Mouse (Mus musculus) neural tube, embryonic 11.5 days (tissue): ENCODE measurements at regions not wholly inside any gene's neighbourhood (a gene's known extent, or its start where the extent isn't known, plus 50 kb on each side); places are given as distances from the start of the nearest gene placed in this dataset.
A peak's percentile ranks its signal among the peaks of the same experiment; 100 is the strongest.

ENCODE experiments used
- ATAC-seq: fragments of 200-750 bp; cut with Nextera tagmentation; 2 replicates; pipeline ENCODE4 v1.8.0; 2017; ENCODE audit warnings: moderate number of reproducible peaks, mild to moderate bottlenecking, moderate TSS enrichment, moderate library complexity; ENCODE audit not compliant: insufficient read depth, low FRiP score, low TSS enrichment
- DNase-seq: peaks from one replicate; pipeline ENCODE4 v3.0.0-alpha.2; 2015; ENCODE audit warnings: low spot score
- H3K27ac ChIP-seq: fragments of 300-500 bp; sonication (generic); 2 replicates; pipeline ENCODE4 v1.5.1; 2014; ENCODE audit warnings: low read depth, mild to moderate bottlenecking, low read length
- H3K27me3 ChIP-seq: fragments of 300-500 bp; sonication (generic); 2 replicates; pipeline ENCODE4 v1.6.1; 2014; ENCODE audit warnings: mild to moderate bottlenecking, low read length, mixed read lengths; ENCODE audit not compliant: control insufficient read depth, insufficient read depth
- H3K36me3 ChIP-seq: fragments of 300-500 bp; sonication (generic); 2 replicates; pipeline ENCODE4 v1.6.1; 2014; ENCODE audit warnings: mild to moderate bottlenecking, low read length, moderate library complexity, mixed read lengths; ENCODE audit not compliant: control insufficient read depth, insufficient read depth
- H3K4me1 ChIP-seq: fragments of 300-500 bp; sonication (generic); 2 replicates; pipeline ENCODE4 v1.6.1; 2014; ENCODE audit warnings: low read length, mixed read lengths; ENCODE audit not compliant: control insufficient read depth, insufficient read depth
- H3K4me2 ChIP-seq: fragments of 300-500 bp; sonication (generic); 2 replicates; pipeline ENCODE4 v1.6.1; 2014; ENCODE audit warnings: low read depth, mild to moderate bottlenecking, moderate library complexity
- H3K4me3 ChIP-seq: fragments of 300-500 bp; sonication (generic); 2 replicates; pipeline ENCODE4 v1.5.1; 2014; ENCODE audit warnings: low read depth, low read length
- H3K9ac ChIP-seq: fragments of 300-500 bp; sonication (generic); 2 replicates; pipeline ENCODE4 v1.6.1; 2014; ENCODE audit warnings: mild to moderate bottlenecking, low read length
- H3K9me3 ChIP-seq: fragments of 300-500 bp; sonication (generic); 2 replicates; pipeline ENCODE4 v1.6.1; 2016; ENCODE audit warnings: low read length; ENCODE audit not compliant: control insufficient read depth
- WGBS: fragments of 180-500 bp; shearing (Covaris S2); extraction: QIAGEN DNeasy Blood & Tissue Kit; methylation state at CpG from one replicate; pipeline ENCODE4 v1.1.7; 2014; 5-methylcytosine and 5-hydroxymethylcytosine counted together

GRCm38 (mm10) chr4:153727273-153727672 is 229.8 kb upstream of the A430005L14Rik start:
- Histone ChIP-seq H3K4me3 (no peak overlapping the region), H3K4me1 (peaks cover 3% of the 10 kb centered on the region; the same call in 1 of the 2 replicates), H3K27ac (no peak overlapping the region), H3K9me3 (no peaks in the 10 kb centered on the region), H3K36me3 (no peaks in the 10 kb centered on the region), H3K4me2 (no peak overlapping the region), H3K9ac (no peak overlapping the region), H3K27me3 (no peaks in the 10 kb centered on the region)
- 64% methylated on average over 10 of the region's 10 CpGs for WGBS
- ATAC-seq, result no peak
- no peak for DNase-seq

DNA sequence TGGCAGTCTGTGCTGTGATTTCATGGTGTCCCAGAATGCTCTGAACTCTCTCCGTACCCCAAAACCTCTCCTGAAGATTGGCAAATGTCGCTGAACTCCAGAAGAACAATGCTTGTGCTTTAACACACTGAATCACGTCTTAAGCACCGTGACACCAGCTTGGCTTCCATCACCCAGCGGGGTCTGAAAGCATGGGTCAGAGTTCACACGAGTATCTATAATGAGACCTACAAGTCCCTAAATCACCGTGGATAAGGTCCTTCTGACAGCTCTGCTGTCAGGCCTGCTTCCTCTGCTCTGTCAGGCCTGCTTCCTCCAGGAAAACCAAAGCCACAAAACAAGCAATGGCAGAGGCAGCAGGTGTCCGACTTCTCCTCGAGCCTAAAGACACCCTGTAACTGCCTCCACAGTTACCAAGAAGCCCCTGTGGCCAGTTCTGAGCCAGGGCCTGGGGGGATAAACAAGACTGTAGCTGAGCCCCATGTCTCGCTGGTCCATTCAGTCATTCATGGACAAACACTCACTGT is 229.1 kb upstream of the A430005L14Rik start:
- Histone ChIP-seq H3K36me3 (no peaks in the 10 kb centered on the region), H3K4me2 (no peak overlapping the region), H3K27me3 (no peaks in the 10 kb centered on the region), H3K27ac (no peak overlapping the region), H3K9me3 (no peaks in the 10 kb centered on the region), H3K9ac (no peak overlapping the region), H3K4me1 (peaks cover 3% of the 10 kb centered on the region; the same call in 1 of the 2 replicates), H3K4me3 (no peak overlapping the region)
- no peak for ATAC-seq
- 43% methylated on average over 10 of the region's 10 CpGs for WGBS
- no peak for DNase-seq

DNA sequence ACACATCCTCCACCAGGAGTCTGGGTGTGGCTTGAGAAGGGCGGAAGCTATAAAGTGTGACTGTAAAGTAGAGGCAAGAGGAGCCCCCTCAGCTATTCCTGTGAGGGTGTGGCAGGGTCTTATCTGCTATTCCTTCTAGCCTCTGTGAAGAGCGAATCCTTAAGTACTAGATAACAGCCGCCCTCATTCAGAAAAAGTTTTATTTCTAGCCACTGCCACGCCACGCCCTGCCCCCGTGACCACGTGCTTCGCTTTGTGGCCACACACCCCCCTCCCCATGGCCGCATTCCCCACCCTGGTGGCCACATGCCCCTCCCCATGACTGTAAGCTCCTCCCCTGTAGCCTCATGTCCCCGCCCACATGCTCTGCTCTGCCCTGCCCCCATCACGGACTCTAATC is 218.9 kb upstream of the A430005L14Rik start:
- no peak overlapping the region for H3K9ac ChIP-seq
- no peaks in the 10 kb centered on the region for H3K36me3 ChIP-seq
- WGBS, result 87% methylated on average over 11 of the region's 11 CpGs
- no peaks in the 10 kb centered on the region for H3K9me3 ChIP-seq
- no peaks in the 10 kb centered on the region for H3K27me3 ChIP-seq
- H3K4me2 ChIP-seq, result no peak overlapping the region
- no peak overlapping the region for H3K27ac ChIP-seq
- ATAC-seq, result no peak
- H3K4me1 ChIP-seq, result no peaks in the 10 kb centered on the region
- no peak for DNase-seq
- H3K4me3 ChIP-seq, result no peak overlapping the region

DNA sequence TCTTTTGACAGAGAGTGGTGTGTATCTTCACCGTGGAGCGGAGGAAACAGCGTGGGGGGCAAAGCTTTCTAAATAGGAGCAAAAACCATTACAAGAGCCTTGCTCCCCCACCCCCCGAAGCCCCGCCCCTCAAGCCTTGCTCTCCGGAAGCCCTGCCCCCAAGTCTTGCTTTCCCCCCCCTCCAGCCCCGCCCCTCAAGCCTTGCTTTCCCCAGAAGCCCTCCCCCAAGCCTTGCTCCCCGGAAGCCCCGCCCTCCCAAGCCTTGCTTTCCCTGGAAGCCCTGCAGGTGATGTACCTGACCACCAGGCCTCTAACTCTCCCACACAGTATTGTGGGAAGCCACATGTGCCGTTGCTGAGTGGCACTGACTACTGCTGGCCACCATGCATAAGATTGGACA is 214.8 kb upstream of the A430005L14Rik start:
- ATAC-seq (no peak), DNase-seq (no peak)
- Histone ChIP-seq H3K9me3 (no peaks in the 10 kb centered on the region), H3K36me3 (no peaks in the 10 kb centered on the region), H3K27ac (no peak overlapping the region), H3K27me3 (no peaks in the 10 kb centered on the region), H3K4me1 (no peaks in the 10 kb centered on the region), H3K4me2 (no peak overlapping the region), H3K9ac (no peak overlapping the region), H3K4me3 (no peak overlapping the region)
- 89% methylated on average over 10 of the region's 10 CpGs for WGBS

DNA sequence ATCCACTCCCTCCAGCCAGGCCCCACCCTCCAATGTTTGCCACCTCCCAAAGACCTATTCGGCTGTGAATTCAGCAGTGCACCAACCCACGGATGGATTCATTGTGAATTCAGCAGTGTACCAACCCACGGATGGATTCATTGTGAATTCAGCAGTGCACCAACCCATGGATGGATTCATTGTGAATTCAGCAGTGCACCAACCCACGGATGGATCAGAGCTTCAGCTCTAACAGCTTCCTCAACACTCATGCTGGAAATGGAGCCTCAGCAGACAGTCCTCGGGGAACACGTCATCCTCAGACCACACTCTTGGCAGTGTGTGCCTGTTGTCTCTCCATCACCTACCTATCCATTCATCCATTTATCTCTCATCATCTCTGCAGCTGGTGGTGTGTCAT is 204.2 kb upstream of the A430005L14Rik start:
- Histone ChIP-seq H3K27ac (no peak overlapping the region), H3K9me3 (no peaks in the 10 kb centered on the region), H3K9ac (no peak overlapping the region), H3K27me3 (no peaks in the 10 kb centered on the region), H3K4me3 (no peak overlapping the region), H3K4me1 (no peaks in the 10 kb centered on the region), H3K36me3 (no peaks in the 10 kb centered on the region), H3K4me2 (no peak overlapping the region)
- 86% methylated on average over 6 of the region's 6 CpGs for WGBS
- DNase-seq (no peak), ATAC-seq (no peak)

DNA sequence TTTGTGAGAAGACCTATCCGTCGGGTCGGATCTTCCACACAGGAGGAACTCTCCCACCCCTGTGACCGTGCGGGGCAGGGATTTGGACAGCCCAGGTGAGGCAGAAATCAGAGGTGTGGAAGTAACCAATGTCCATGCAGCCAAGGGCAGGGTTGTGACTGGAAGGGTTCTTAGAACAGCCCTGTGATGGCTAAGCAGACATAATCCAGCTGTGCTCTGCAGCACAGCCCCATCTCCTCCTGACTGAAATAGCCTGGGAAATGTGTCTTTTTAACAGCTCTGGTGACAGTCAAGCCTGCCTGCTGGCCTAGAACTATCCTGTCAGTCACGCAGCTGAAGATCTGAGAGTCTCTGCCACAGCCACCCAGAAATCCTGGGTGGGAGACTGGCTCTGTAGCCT is 198.7 kb upstream of the A430005L14Rik start:
- H3K4me1 ChIP-seq, result no peaks in the 10 kb centered on the region
- H3K9ac ChIP-seq, result no peak overlapping the region
- no peak overlapping the region for H3K4me2 ChIP-seq
- no peaks in the 10 kb centered on the region for H3K27me3 ChIP-seq
- no peaks in the 10 kb centered on the region for H3K9me3 ChIP-seq
- H3K27ac ChIP-seq, result no peak overlapping the region
- DNase-seq (no peak), ATAC-seq (no peak)
- WGBS, result 91% methylated on average over 6 of the region's 6 CpGs
- no peaks in the 10 kb centered on the region for H3K36me3 ChIP-seq
- no peak overlapping the region for H3K4me3 ChIP-seq

- Histone ChIP-seq H3K27ac (no peak overlapping the region), H3K4me3 (no peak overlapping the region), H3K4me1 (no peaks in the 10 kb centered on the region), H3K9ac (no peak overlapping the region), H3K4me2 (no peak overlapping the region), H3K36me3 (no peaks in the 10 kb centered on the region), H3K27me3 (no peaks in the 10 kb centered on the region), H3K9me3 (no peaks in the 10 kb centered on the region)
- ATAC-seq (no peak), DNase-seq (peak; percentile 12)
- 73% methylated on average over 8 of the region's 8 CpGs for WGBS
Observed at GRCm38 (mm10) chr4:153758781-153759180, 198.3 kb upstream of the A430005L14Rik start.

DNA sequence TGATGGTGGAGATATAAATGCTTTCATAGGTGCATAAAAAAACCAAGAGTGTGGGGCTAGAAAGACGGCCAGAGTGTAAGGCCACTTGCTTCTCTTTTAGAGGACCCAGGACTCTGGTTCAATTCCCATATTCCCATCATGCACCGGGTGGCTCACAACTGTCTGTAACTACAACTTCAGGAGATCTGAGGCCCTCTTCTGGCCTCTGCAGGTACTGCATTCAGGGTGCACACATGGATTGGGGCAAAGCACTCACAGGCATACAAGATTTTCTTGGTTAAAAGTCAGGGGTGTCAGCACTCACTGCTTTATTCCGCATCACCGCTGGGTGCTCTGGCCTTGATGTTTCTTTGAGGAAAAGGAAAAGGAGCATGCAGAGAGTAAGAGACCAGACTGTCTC is 196.1 kb upstream of the A430005L14Rik start:
- Histone ChIP-seq H3K36me3 (no peaks in the 10 kb centered on the region), H3K27ac (no peak overlapping the region), H3K9ac (no peak overlapping the region), H3K4me1 (no peaks in the 10 kb centered on the region), H3K27me3 (no peaks in the 10 kb centered on the region), H3K4me3 (no peak overlapping the region), H3K9me3 (no peaks in the 10 kb centered on the region), H3K4me2 (no peak overlapping the region)
- DNase-seq (peak; percentile 13), ATAC-seq (no peak)
- WGBS, result 79% methylated on average over 4 of the region's 4 CpGs

- H3K4me1 ChIP-seq, result no peaks in the 10 kb centered on the region
- 78% methylated on average over 10 of the region's 10 CpGs for WGBS
- no peak overlapping the region for H3K4me3 ChIP-seq
- no peaks in the 10 kb centered on the region for H3K9me3 ChIP-seq
- H3K27me3 ChIP-seq, result no peaks in the 10 kb centered on the region
- H3K36me3 ChIP-seq, result no peaks in the 10 kb centered on the region
- H3K27ac ChIP-seq, result no peak overlapping the region
- ATAC-seq, result no peak
- H3K9ac ChIP-seq, result no peak overlapping the region
- DNase-seq, result no peak
- no peak overlapping the region for H3K4me2 ChIP-seq
Observed at GRCm38 (mm10) chr4:153763413-153763812, 193.6 kb upstream of the A430005L14Rik start.
